Mouse (Mus musculus) frontal cortex, adult (tissue): ENCODE data around the gene Ptger1.

Experiments used
- ATAC-seq: cut with Nextera tagmentation; 2 replicates; pipeline ENCODE4 v1.9.2; 2017; ENCODE audit warnings: mild to moderate bottlenecking, moderate library complexity, mixed read lengths; ENCODE audit not compliant: low TSS enrichment

The Ptger1 gene

DNA sequence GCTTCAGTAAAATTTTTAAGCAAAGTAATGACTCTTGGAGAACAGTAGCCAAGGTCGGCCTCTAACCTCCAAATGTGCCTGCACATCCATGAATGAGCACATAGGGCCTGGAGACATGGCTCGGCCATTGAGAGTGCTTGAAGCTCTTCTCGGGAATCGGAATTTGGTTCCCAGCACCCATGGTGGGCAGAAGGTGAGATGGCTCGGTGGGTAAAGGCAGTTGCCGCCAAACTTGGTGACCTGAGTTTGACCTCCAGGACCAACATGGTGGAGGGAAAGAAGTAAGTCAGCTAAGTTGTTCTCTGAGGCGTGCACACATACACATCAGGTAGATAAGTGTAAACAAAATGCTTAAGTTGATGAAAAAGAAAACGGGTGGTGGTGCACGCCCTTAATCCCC, 10.4 kb upstream of the Ptger1 start:
- no peak for ATAC-seq

DNA sequence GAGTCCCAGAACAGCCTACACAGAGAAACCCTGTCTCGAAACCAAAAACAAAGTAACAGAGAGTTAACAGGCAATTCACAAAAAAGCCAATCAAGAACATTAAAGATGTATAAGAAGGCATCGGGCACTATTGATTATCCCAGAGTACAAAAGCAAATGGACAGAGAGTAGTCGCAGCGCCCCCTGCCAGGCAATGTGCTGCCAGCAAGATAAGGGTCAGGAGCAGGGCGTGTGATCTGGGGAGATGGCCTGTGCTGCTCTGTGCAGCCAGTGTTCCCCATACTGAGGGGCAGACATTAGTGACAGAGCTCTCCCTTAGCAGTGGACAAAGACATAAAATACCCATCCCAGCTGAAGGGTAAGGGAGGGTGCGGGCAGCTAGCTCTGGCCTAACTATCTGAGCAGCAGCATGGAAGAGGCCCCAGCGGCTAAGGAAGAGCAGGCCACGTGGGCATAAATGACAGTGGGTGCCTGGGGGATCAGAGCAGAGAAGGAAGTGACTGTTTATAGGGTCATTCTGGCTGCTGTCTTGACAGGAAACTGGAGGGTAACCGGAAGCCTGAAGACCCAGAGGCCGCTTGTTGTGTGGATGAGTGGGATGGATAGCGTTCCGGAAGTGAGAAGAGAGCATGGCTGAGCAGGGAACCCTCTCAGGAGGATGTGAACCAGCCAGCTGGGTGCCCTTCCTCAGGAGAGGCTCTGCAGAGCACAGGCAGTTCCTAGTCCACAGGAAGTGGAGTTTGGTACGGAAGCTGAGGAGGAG, 9.8 kb upstream of the Ptger1 start:
- no peak for ATAC-seq

DNA sequence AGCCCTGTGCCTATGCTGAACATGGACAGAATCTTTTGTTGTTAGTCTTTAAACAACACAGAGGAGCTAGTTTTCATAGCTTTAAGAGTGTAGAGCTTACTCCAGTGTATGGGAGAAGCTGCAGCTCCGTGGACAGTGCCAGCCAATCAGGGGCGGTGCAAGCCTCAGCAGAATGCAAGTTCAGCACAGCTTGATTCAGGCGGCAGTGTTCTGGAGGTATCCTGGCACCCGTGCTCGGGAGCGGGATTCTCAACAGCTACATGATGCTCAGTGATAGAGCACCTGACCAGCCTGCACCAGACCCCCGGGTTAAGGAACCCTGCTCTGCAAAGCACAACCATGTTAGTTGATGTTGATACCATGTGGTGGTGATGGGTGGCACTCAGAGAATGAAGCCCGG, 5.9 kb upstream of the Ptger1 start:
- peak; percentile 68 for ATAC-seq

DNA sequence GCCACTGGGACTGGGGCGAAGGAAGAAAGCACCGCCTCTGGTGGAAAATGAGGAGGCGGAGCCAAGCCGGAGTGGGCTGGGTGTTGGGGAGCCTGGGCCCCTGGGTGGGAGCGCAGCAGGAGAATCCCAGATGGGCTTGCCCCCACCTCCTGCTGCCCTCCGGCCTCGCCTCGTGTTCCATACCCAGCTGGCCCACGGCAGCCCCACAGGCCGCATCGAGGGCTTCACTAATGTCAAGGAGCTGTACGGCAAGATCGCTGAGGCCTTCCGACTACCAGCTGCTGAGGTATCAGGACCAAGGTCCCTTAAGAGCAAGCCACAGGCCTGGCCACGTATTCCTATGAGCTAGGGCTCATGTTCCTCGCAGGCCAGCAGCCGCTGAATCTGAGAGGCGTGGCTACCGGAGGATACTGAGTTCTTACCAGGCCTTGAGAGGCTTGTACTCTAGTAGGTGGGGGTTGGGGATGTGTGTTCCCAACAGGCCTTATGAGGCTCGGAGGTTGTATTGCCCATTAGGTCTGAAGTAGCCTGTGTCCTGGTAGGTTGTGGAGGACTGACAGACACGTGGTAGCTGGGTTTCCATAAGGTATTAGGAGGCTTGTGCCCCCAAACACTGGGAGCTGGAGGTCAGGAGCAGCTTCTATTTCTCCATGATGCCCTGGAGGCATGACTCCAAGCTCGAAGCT, 5.3 kb upstream of the Ptger1 start:
- peak; percentile 34; the same call in 1 of the 2 replicates for ATAC-seq

DNA sequence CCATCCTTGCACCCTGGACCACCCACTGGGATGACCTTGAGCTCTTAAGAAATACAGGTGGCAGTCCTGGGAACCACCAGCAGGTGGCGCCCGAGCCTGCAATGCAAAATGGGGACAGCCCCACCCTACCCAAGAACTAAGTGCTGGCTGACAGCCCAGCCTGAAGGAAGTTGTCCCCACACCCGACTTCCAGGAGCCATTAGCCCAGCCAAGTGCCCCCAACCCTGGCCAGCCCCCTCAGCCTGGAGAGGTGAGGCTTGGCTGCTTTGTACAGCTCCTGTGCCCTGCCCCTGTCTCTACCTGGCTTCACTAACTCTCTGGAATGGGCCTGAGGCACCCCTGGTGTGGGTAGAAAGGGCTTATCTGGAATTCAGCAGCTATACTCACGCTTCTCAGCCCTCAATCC, 4.1 kb upstream of the Ptger1 start:
- ATAC-seq = peak; percentile 3; the same call in 1 of the 2 replicates

DNA sequence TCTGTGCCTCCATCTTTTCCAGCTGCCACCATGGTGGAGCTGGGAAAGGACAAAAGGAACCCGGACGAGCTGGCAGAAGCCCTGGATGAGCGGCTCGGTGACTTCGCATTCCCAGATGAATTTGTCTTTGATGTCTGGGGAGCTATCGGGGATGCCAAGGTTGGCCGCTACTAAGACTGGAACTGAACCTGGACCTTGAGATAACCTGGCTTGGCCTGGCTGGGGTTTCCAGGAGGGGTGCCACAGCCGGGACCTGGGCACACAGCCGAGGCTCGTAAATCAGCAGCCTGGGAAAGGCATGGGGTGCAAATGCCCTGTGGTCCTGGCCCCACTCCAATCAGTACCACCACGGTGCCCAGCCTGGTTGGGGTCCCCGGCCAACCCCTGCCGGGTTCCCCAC, 2.4 kb upstream of the Ptger1 start:
- ATAC-seq = no peak

DNA sequence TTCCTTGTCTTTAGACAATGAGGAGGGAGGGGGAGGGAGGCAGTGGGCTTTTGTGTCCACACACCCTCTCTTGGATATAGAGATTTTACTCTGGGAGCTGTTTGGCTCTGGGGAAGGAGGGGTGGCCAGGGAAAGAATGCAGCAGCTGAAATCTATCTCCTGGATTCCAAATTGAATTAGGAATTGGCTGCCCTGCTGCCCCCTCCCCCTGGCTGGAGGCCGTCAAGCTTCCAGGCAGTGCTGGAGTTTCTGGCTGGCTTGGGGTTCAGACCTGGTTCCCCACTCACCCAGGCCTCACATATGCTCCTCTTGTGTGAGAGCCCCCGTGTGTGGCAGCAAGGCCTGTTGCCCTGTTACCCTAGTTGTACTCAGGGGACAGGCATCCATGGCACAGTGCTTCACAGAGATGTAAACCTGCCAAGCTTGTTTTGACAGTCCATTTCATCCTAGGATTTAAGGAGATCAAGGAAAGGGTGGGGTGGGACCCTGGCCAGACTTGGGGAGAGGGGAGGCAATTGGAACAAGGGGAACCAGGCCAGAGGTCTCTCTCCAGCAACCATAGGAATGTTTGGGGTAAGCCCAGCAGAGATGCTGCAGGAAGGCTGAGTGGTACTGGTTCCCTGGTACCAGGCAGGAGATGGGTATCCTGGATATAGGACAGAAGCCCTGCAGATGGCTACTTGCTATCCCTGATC, 1.4 kb upstream of the Ptger1 start:
- no peak for ATAC-seq

DNA sequence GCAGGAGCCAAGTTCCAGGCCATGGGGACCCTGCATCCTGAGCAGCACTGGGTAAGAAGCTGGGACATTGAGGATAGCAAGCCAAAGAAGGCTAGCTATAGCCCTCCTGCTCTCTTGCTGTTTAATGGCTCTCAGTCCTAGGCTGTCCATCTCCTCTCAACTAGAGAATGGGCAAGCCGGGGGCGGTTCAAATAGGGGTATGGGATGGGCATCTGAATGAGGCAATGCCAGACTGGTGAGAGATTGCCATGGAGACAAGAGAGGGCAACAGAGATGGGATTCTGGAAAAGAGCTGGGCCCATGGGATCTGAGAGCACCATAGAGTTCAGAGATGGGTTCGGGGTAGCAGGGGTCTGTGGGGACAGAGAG, 372 bp downstream of the Ptger1 start:
- ATAC-seq = no peak

DNA sequence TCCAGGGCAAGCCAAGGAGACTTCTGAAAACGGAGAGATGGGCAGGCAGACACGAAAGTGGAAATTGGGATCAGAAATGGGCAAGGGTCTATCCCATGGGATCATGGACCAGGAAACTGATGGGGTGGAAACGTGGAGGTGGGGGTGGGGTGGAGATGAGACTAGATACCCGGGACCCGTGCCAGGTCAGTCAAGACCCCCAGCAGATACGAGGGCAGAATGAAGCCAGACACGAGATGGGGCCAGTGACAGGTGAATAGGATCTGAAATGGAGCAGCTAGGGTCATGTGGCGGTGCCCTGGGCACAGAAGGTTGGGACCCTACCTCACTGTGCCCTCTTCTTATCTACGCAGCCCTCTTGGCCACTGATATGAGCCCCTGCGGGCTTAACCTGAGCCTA, 1.0 kb downstream of the Ptger1 start:
- no peak for ATAC-seq

DNA sequence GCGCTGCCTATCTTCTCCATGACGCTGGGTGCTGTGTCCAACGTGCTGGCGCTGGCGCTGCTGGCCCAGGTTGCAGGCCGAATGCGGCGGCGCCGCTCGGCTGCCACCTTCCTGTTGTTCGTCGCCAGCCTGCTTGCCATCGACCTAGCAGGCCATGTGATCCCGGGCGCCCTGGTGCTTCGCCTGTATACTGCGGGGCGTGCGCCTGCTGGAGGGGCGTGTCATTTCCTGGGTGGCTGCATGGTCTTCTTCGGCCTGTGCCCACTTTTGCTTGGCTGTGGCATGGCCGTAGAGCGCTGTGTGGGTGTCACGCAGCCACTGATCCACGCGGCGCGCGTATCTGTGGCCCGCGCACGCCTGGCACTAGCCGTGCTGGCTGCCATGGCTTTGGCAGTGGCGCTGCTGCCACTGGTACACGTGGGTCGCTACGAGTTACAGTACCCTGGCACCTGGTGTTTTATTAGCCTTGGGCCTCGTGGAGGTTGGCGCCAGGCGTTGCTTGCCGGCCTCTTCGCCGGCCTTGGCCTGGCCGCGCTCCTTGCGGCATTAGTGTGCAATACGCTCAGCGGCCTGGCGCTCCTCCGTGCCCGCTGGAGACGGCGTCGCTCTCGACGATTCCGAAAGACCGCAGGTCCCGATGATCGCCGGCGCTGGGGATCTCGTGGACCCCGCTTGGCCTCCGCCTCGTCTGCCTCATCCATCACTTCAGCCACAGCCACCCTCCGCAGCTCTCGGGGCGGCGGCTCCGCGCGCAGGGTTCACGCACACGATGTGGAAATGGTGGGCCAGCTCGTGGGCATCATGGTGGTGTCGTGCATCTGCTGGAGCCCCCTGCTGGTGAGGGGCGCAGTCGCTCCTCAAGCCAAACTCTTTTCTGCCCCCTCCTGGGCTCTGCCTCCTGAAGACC, 1.8 kb downstream of the Ptger1 start:
- 0 out of 2 replicates have a peak, but pooled peaks have one; percentile 17 for ATAC-seq

DNA sequence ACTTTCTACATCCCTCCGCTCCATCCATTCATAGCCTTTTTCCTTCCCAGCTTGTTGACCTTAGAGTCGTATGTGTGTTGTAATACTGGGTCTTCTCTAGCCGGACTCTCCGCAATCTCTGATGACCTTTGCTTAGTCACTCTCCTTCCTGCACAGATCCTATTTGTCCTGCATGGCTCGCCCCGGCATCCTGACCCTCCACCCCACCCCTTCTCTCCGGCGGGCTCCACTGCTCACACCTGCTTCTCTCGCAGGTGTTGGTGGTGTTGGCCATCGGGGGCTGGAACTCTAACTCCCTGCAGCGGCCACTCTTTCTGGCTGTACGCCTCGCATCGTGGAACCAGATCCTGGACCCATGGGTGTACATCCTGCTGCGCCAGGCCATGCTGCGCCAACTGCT, 2.5 kb downstream of the Ptger1 start:
- no peak for ATAC-seq

DNA sequence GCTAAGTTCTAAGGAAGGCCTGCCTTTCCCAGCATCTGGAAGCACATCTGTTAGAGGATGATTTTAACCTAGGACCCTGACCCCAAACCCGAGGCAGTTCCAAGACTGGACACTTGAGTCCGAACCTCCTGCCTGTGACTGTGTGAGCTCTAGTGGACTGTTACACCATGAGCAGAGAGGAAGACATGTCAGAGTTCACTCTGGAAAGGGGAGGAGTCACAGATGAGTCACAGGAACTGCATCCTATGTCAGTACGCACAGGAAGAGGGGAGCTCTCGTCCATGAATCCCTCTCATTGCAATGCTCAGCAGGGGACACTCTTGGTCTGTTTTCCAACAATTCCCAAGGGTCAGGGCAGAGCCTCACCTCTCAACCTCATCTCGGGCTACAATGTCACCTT, 6.5 kb downstream of the Ptger1 start:
- ATAC-seq = no peak

DNA sequence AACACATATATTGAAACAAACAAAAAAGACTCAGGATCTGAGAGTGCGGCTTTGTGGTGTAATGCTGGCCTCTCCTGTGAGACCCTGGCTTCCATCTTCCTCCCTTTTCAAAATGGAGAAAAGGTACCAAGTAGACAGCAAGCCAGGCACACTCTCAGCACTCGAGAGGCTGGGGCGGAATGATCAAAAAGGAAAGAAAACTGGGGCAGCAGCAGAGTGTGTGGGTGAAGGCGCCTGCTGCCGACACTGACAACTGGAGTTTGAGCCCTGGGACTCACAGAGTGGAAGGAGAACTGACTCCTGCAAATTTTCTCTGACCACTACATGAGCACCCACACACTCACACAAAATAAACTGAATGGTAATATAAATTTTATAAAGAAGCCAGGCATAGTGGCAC, 8.0 kb downstream of the Ptger1 start:
- peak; percentile 91 for ATAC-seq

DNA sequence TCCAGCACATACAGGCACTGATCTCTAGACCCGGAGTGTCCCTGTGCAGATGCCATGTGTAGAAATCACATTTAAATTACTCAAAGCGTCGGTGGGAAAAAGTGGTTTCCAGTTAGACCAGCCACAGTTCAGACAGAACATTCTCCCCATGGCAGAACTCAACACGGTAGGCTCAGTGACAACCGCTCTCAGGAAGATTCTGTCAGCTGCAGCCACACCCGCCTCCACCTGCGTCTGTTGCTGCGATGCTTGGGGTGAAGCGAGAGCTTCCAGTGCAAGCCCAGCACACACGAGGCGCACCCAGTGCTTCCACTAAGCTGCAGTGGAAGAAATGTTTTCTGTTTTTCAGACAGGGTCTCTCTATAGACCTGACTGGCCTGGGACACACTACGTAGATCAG, 13.4 kb downstream of the Ptger1 start:
- ATAC-seq = peak; percentile 88

DNA sequence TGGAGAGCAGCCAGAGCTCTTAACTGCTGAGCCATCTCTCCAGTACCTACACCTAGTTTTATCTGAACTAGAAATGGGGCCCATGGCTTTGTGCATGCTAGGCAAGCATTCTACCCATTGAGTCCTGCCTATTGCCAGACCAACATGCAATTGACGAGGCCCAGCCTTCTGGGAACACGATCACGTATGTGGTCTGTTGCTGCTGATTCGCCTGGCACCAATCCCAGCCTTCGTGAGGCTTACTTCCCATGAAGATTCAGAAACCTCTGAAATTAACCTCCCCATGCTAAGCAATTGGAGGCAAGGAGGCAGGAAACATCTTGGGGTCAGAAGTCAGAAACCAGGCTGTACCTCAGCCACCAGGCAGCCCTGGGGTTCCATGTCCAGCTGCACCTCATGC, 14.1 kb downstream of the Ptger1 start:
- peak; percentile 14 for ATAC-seq

DNA sequence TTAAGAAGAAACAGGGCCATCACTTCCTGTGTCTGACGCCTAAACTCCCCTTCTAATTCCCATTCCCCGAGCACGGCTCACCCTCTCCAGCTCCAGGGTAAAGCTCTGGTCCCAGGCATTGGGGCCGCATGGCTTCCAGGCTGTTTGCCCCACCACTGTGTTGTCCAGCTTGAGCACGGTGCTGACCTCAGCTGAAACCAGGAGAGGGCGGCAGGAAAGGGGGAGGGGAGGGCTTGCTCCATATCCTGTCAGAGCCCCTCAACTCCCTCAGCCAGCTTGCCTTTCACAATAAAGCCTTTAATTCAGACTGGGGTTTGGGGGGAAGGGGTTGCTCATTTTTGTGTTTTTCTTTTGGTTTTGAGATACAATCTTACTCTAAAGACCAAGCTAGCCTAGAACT, 14.6 kb downstream of the Ptger1 start:
- no peak for ATAC-seq

DNA sequence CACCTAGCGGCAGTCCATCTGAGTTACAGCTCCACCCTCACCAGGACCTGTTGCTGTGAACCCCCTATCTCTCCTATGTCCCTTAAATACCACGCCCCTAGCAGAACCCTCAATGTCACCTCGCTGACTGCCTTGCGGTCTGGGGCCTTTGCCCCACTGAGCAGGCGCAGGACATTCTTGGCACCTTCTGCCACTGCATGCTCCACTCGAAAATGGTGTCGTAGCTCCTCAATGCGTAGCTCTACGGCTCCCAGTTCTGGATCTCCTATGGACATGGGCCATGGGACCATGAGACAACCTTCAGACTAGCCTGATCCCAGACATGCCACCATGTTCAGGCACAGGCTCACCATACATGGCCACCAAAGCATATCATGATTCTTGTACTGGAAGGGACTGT, 18.0 kb downstream of the Ptger1 start:
- no peak for ATAC-seq

DNA sequence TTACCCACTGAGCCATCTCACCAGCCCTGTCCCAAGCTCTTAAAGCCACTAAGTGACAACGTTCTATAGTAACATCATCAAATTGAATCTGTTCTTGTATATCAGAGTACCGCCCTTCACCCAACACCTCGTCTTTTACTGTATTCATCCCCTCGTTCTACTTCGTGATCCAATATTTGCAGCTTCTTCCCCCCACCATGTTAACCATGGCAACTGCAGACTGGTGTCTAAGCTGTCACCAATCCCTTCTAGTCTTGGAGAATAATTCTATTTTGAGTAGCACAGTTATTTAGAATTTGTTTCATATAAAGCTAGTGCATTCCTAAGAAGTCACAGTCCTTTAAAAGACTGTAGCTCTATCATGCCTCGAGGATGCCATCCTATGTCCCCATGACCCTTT, 22.8 kb downstream of the Ptger1 start:
- 0 out of 2 replicates have a peak, but pooled peaks have one; percentile 16 for ATAC-seq

DNA sequence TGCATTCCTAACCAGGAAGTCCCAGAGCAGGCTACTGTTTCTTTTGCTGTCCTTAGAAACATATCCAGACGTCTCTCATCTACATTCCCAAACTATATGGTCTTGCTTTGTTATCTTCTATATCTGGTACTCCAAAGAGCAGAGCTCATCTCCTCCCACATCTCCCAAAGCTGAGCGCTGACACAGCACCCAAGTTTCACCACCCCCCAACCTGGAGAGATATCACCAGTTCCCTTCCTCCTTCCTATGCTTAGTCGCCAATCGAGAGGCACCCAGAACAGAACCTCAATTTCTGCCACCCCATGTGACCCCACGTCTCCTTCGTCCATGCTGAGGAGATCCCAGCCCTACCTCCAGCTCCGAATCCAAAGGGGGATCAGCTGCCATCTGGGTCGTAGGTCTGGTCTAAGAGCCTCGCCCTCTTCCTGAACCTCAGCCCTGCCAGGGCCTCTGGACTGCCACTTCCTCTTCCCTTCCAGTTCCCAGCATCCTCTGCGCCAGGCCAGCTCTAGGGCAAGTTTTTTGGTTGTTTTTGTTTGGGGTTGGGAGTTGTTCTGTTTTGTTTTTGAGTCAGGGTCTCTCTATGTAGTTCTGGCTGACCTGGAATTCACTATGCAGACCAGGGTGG, 27.2 kb downstream of the Ptger1 start:
- ATAC-seq = peak; percentile 66

DNA sequence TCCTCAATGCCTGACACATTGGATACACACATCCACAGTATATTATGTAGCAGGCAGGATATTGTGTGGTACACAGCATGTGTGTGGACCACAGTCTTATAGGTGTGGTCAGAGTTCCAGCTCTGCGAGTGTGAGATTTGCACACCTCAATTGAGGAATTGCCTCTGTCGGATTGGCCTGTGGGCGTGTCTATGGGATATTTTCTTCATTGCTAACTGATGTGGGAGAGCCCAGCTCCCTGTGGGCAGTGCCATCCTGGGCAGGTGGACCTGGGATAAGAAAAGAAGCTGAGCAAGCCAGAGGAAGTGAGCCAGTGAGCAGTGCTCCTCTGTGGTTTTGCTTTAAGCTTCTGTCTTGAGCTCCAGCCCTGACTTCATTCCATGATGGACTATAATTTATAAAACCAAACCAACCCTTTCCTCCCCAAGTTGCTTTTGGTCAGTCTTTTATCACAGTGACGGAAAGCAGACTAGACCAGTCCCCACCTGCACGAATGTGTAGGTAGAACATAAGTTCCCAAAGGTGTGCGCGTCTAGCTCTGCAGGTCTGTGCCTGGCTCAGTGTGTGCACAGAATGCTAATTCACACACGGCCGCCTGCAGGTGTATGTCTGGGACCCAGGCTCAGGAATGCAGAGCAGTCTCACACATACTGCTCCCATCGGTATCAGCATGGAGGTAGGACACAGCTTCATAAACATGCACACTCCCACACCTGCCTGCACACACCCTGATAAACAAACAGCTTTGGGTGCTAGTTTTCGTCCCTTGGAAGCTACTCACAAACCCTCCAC, 28.1 kb downstream of the Ptger1 start:
- peak; percentile 31 for ATAC-seq
